Mouse (Mus musculus) embryonic facial prominence, embryonic 14.5 days (tissue): ENCODE measurements around the gene Lrrc74b. TPM values are rescaled to one million over a fixed set of nuclear protein-coding genes. Genes with fewer than 3 reads are reported as not detected.

ENCODE experiments used
- ATAC-seq: fragments of 200-750 bp; cut with Nextera tagmentation; 2 replicates; pipeline ENCODE4 v1.8.0; 2017; ENCODE audit warnings: low read depth, moderate number of reproducible peaks, moderate TSS enrichment
- DNase-seq: peaks from one replicate; pipeline ENCODE4 v3.0.0-alpha.2; 2015; ENCODE audit warnings: low spot score
- H3K27ac ChIP-seq: fragments of 300-500 bp; sonication (generic); replicated peaks from 2 replicates; pipeline ENCODE4 v1.5.1; 2014; ENCODE audit warnings: low read depth, mild to moderate bottlenecking, low read length, moderate library complexity
- H3K27me3 ChIP-seq: fragments of 300-500 bp; sonication (generic); replicated peaks from 2 replicates; pipeline ENCODE4 v1.6.1; 2014; ENCODE audit warnings: low read length; ENCODE audit not compliant: control insufficient read depth, insufficient read depth
- H3K36me3 ChIP-seq: fragments of 300-500 bp; sonication (generic); 2 replicates; pipeline ENCODE4 v1.6.1; 2014; ENCODE audit warnings: low read length, mixed read lengths; ENCODE audit not compliant: control insufficient read depth, insufficient read depth
- H3K4me1 ChIP-seq: fragments of 300-500 bp; sonication (generic); 2 replicates; pipeline ENCODE4 v1.6.1; 2014; ENCODE audit warnings: antibody characterized with exemption, low read length; ENCODE audit not compliant: control insufficient read depth, insufficient read depth
- H3K4me2 ChIP-seq: fragments of 300-500 bp; sonication (generic); 2 replicates; pipeline ENCODE4 v1.6.1; 2014; ENCODE audit warnings: low read depth, mild to moderate bottlenecking, low read length, moderate library complexity, mixed read lengths
- H3K4me3 ChIP-seq: fragments of 300-500 bp; sonication (generic); 2 replicates; pipeline ENCODE4 v1.5.1; 2014; ENCODE audit warnings: low read depth, mild to moderate bottlenecking, low read length
- H3K9ac ChIP-seq: fragments of 300-500 bp; sonication (generic); 2 replicates; pipeline ENCODE4 v1.6.1; 2014; ENCODE audit warnings: low read depth, mild to moderate bottlenecking, low read length, moderate library complexity, mixed read lengths
- H3K9me3 ChIP-seq: fragments of 300-500 bp; sonication (generic); 2 replicates; pipeline ENCODE4 v1.6.1; 2016; ENCODE audit warnings: low read length; ENCODE audit not compliant: control insufficient read depth
- WGBS: fragments of 180-500 bp; shearing (Covaris S2); extraction: QIAGEN DNeasy Blood & Tissue Kit; methylation state at CpG from one replicate; pipeline ENCODE4 v1.1.7; 2014; 5-methylcytosine and 5-hydroxymethylcytosine counted together
- polyA plus RNA-seq: library from polyadenylated mRNA; unstranded; fragments of >200 nt; fragmentation: Nextera tagmentation; extraction: Ambion mirVana; gene quantifications from 2 replicates; pipeline ENCODE4 v1.2.1, GENCODE M21; 2014

The Lrrc74b gene
- polyA plus RNA-seq, 1 experiment from 2014 or later = 1.8 TPM

DNA sequence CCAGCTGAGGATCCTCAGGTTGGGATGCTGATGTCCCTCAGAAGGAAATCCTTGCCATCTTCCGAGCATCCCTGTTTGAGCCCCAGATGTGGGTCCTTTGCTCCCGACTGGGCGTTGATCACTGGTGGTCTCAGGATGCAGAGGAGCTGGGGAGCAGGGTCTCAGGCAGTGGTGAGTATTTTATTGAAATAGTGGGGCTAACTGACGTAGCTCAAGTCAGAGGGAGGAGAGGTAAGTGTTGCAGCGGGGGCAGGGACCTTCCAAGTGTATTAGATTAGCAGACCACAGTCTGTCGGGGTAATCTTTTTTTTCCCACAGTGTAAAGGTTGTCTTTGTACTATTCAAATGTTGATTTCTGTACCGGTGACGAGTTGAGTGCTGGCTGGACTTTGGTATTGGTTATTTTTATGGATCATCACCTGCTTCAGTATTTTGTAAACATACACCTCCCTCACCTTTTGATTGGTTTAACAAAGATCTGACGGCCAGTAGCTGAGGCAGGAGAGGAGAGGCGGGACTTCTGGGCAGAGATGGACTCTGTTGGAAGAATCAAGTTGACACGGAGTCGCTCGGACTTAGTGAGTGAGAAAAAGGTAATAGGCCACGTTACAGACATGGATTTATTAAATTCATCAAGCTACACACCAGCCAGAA lies 28.2 kb downstream of the Lrrc74b start:
- Histone ChIP-seq H3K27ac (no peak overlapping the region), H3K9me3 (no peaks in the 10 kb centered on the region), H3K4me1 (peaks cover 11% of the 10 kb centered on the region; the same call in 1 of the 2 replicates), H3K4me3 (no peak overlapping the region), H3K9ac (no peak overlapping the region), H3K4me2 (no peak overlapping the region), H3K27me3 (no peaks in the 10 kb centered on the region), H3K36me3 (peaks cover 17% of the 10 kb centered on the region)
- no peak for ATAC-seq
- 72% methylated on average over 14 of the region's 14 CpGs for WGBS
- DNase-seq = no peak

GRCm38 (mm10) chr16:17532271-17532670 lies 28.8 kb downstream of the Lrrc74b start:
- 70% methylated on average over 4 of the region's 4 CpGs for WGBS
- Histone ChIP-seq H3K4me2 (no peak overlapping the region), H3K36me3 (peaks cover 23% of the 10 kb centered on the region), H3K27me3 (no peaks in the 10 kb centered on the region), H3K4me3 (no peak overlapping the region), H3K9me3 (no peaks in the 10 kb centered on the region), H3K27ac (no peak overlapping the region), H3K4me1 (peaks cover 11% of the 10 kb centered on the region; the same call in 1 of the 2 replicates), H3K9ac (no peak overlapping the region)
- DNase-seq (peak; percentile 14), ATAC-seq (no peak)

GRCm38 (mm10) chr16:17530640-17531288 lies 30.3 kb downstream of the Lrrc74b start, which contains the start of gene Thap7:
Gene Thap7, minus strand, starts transcription at chr16:17531136.
- under 1% methylated on average over 52 of the region's 67 CpGs for WGBS
- ATAC-seq = peak; percentile 96
- H3K4me2 ChIP-seq = peak within 1 kb of the TSS; percentile 70

DNA sequence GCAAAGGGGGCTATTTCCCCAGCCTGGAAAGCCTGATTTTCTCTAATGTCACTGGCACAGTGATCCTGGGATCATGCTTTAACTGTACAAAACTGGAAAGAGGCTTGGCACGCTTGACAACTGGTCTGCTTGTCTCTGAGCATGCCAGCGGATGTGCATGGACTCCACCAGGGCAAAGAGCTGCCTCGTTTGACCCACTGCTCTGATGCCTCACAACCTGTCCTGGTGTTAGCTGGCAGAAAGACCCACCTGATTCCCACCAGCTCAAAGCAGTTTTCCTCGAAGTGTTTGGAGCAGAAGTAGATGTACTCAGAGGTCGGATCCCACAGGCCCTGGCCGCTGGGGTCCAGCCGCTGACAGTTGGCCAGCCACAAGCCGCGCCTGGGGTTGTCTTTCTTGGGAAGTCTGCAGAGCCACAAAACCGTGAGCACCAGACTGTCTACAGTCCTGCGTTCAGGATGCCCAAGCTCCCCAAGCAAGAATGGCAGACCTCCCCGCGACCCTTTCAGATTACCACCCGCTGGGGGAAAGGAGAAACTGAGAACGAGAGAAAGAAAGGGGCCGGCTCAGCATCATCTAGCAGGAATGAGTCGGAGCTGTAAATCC lies 31.0 kb downstream of the Lrrc74b start:
- Histone ChIP-seq H3K9ac (peak overlapping the region; percentile 82), H3K4me1 (peaks cover 11% of the 10 kb centered on the region; the same call in 1 of the 2 replicates), H3K9me3 (no peaks in the 10 kb centered on the region), H3K36me3 (peaks cover 45% of the 10 kb centered on the region), H3K4me2 (peak overlapping the region; percentile 70), H3K4me3 (peak overlapping the region; percentile 65), H3K27me3 (no peaks in the 10 kb centered on the region), H3K27ac (peak overlapping the region; percentile 97)
- 14% methylated on average over 17 of the region's 17 CpGs for WGBS
- no peak for DNase-seq
- no peak for ATAC-seq

More at GRCm38 (mm10) chr16:17530640-17531288, 30.3 kb downstream of the Lrrc74b start, which contains the start of gene Thap7:
- Histone ChIP-seq H3K4me1 (peaks cover 11% of the 10 kb centered on the region; the same call in 1 of the 2 replicates), H3K27me3 (no peaks in the 10 kb centered on the region), H3K36me3 (peaks cover 38% of the 10 kb centered on the region), H3K9me3 (no peaks in the 10 kb centered on the region), H3K4me3 (peak within 1 kb of the TSS; percentile 65), H3K9ac (peak within 1 kb of the TSS; percentile 82), H3K27ac (peak within 1 kb of the TSS; percentile 97)
- peak; percentile 99 for DNase-seq

DNA sequence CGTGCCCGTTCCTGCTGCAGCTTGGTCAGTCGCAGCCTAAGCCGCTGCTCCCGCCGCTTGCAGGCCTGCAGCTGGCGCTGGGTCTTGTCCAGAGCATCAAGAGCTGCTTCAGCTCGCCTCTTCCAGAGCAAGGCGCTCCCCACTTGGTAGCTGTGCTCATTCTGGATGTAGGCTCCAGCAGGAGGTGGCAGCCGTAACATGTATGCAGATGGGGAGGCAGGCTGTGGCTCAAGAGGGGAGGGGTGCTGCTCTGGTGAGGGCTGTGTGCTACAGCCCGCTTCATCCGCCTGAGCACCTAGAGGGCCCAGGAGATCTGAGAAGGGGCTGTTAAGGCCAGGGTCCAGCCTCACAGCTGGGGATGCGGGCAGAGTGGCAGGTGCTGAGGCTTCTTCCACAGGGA lies 32.8 kb downstream of the Lrrc74b start:
- peaks cover 62% of the 10 kb centered on the region for H3K36me3 ChIP-seq
- 88% methylated on average over 13 of the region's 13 CpGs for WGBS
- no peak overlapping the region for H3K27ac ChIP-seq
- DNase-seq (no peak), ATAC-seq (no peak)
- no peaks in the 10 kb centered on the region for H3K9me3 ChIP-seq
- H3K4me3 ChIP-seq = no peak overlapping the region
- no peak overlapping the region for H3K4me2 ChIP-seq
- no peak overlapping the region for H3K9ac ChIP-seq
- H3K4me1 ChIP-seq = peaks cover 11% of the 10 kb centered on the region; the same call in 1 of the 2 replicates
- no peaks in the 10 kb centered on the region for H3K27me3 ChIP-seq

DNA sequence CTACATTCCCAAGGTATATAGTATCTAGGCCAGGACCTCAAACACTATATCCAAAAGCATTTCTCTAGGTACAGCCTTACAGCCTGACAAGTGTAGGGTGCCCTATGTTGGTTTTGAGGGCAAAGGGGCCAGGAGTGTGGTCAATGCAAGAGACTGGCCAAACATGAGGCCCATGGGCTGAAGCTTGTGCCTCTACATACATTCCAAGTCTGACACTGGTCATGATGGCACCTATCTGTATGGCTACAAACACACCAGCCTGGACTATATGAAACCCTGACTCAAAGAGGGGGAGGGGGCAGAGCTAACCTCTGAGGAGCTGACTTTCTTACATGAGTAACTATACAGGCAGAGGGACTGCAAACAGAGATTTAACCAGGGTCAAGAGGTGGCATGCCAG lies 33.4 kb downstream of the Lrrc74b start:
- no peak overlapping the region for H3K4me2 ChIP-seq
- no peak overlapping the region for H3K4me3 ChIP-seq
- H3K36me3 ChIP-seq = peaks cover 68% of the 10 kb centered on the region
- ATAC-seq = no peak
- H3K27ac ChIP-seq = no peak overlapping the region
- H3K4me1 ChIP-seq = peaks cover 11% of the 10 kb centered on the region; the same call in 1 of the 2 replicates
- DNase-seq = no peak
- no peaks in the 10 kb centered on the region for H3K9me3 ChIP-seq
- no peaks in the 10 kb centered on the region for H3K27me3 ChIP-seq
- H3K9ac ChIP-seq = no peak overlapping the region

DNA sequence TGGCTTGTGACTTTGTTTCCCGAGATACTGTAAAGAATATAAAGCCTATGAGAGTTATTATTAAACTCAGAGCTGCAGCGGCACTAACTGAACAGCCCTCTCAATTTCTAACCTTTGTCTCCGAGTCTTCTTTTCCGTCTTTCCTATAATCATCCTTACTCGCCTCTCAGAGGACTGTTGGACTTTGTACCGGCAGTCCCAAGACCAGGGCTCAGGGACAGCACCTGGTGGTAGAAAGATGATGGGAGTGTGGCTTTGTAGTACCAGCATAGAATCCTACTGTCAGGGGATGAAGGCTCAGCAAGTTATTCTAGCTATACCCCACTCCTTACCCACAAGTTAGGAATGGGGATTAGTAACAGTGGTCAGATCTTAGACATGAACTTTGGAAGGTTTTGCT lies 34.8 kb downstream of the Lrrc74b start:
- H3K9me3 ChIP-seq = no peaks in the 10 kb centered on the region
- H3K9ac ChIP-seq = no peak overlapping the region
- H3K4me2 ChIP-seq = no peak overlapping the region
- DNase-seq = no peak
- no peak overlapping the region for H3K27ac ChIP-seq
- no peak overlapping the region for H3K4me3 ChIP-seq
- peaks cover 82% of the 10 kb centered on the region for H3K36me3 ChIP-seq
- peaks cover 6% of the 10 kb centered on the region; the same call in 1 of the 2 replicates for H3K4me1 ChIP-seq
- WGBS = 90% methylated on average over 6 of the region's 6 CpGs
- H3K27me3 ChIP-seq = no peaks in the 10 kb centered on the region
- no peak for ATAC-seq

- Histone ChIP-seq H3K9ac (no peak overlapping the region), H3K4me1 (peaks cover 6% of the 10 kb centered on the region; the same call in 1 of the 2 replicates), H3K36me3 (peaks cover 89% of the 10 kb centered on the region), H3K27me3 (no peaks in the 10 kb centered on the region), H3K27ac (no peak overlapping the region), H3K4me2 (no peak overlapping the region), H3K4me3 (no peak overlapping the region), H3K9me3 (no peaks in the 10 kb centered on the region)
- 84% methylated on average over 3 of the region's 3 CpGs for WGBS
- ATAC-seq = no peak
- no peak for DNase-seq
Observed at GRCm38 (mm10) chr16:17525524-17525923, 35.5 kb downstream of the Lrrc74b start.
